29 mouse cellular contexts compared by ENCODE assay signal in the genomic region with DNA sequence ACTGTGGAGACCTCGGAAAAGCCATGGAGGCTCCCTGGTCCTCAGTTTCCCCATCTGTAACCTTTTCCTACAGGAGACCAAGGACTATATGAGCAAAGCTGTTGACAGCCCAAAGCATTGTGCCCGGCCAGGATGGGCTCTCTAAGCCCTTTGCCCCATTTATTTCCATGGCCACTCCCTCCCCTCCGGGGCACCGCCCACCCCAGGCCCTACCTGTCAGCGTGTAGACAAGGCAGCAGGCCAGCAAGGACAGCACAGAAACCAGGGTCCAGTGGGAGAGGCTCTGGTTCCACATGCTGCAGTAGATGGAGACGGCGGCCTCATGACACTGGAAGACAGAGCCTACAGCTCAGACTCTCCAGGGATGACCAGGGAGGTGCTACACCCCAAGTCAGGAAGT. TPM values are rescaled to one million over a fixed set of nuclear protein-coding genes. Genes with fewer than 3 reads are reported as not detected.
A peak's percentile ranks its signal among the peaks of the same experiment; 100 is the strongest.
DNase-seq lines count a peak whose midpoint lies in the region; ATAC-seq and TF ChIP-seq lines count a peak whose summit lies in the region.
"Had no signal": no experiment of that assay in that cellular context is flagged by ENCODE, and none has a peak within 500 bp of the region (broad histone marks: within the 10 kb centered on the region; RNA-seq: fewer than 3 reads in every experiment).

No protein-coding gene starts in this region.

- no peaks in the 10 kb centered on the region for H3K27me3 ChIP-seq in kidney, embryonic 15.5 days
- no peaks in the 10 kb centered on the region for H3K27me3 ChIP-seq in lung, postnatal 0 days (replicated peaks; ENCODE audit: insufficient read depth, low read length)
- no peaks in the 10 kb centered on the region for H3K27me3 ChIP-seq in hindbrain, embryonic 11.5 days (ENCODE audit: control insufficient read depth, insufficient read depth, low read length)
- H3K27me3 ChIP-seq: embryonic facial prominence, embryonic 13.5 days; forebrain, embryonic 15.5 days; heart, embryonic 12.5 days had no signal

- peaks cover 16% of the 10 kb centered on the region for H3K4me1 ChIP-seq in kidney, embryonic 15.5 days
- H3K4me1 ChIP-seq in lung, postnatal 0 days (ENCODE audit: insufficient read depth, low read depth, low read length) = no peaks in the 10 kb centered on the region
- no peaks in the 10 kb centered on the region; the same call in 1 of the 2 replicates for H3K4me1 ChIP-seq in hindbrain, embryonic 11.5 days (replicated peaks; ENCODE audit: control insufficient read depth, insufficient read depth, low read length)

- no peak overlapping the region for H3K9ac ChIP-seq in kidney, embryonic 15.5 days
- no peak overlapping the region for H3K9ac ChIP-seq in lung, postnatal 0 days (replicated peaks; ENCODE audit: low read depth)
- no peak overlapping the region for H3K9ac ChIP-seq in hindbrain, embryonic 11.5 days (ENCODE audit: low read depth, low read length)
- H3K9ac ChIP-seq: embryonic facial prominence, embryonic 13.5 days; forebrain, embryonic 12.5 days; forebrain, embryonic 15.5 days; heart, embryonic 12.5 days; heart, embryonic 15.5 days; hindbrain, embryonic 14.5 days had no signal

- no peak overlapping the region for H3K4me2 ChIP-seq in kidney, embryonic 15.5 days
- H3K4me2 ChIP-seq in lung, postnatal 0 days (replicated peaks; ENCODE audit: low read depth, low read length) = no peak overlapping the region
- H3K4me2 ChIP-seq in hindbrain, embryonic 11.5 days (replicated peaks; ENCODE audit: low read depth, low read length) = no peak overlapping the region
- H3K4me2 ChIP-seq: embryonic facial prominence, embryonic 13.5 days; forebrain, embryonic 12.5 days; forebrain, embryonic 15.5 days; heart, embryonic 12.5 days; heart, embryonic 15.5 days; hindbrain, embryonic 14.5 days had no signal

- H3K9me3 ChIP-seq in kidney, embryonic 15.5 days (replicated peaks) = no peaks in the 10 kb centered on the region
- H3K9me3 ChIP-seq in lung, postnatal 0 days (ENCODE audit: low read length) = no peaks in the 10 kb centered on the region
- no peaks in the 10 kb centered on the region for H3K9me3 ChIP-seq in hindbrain, embryonic 11.5 days (ENCODE audit: control insufficient read depth, low read length)
- H3K9me3 ChIP-seq: embryonic facial prominence, embryonic 10.5 days; embryonic facial prominence, embryonic 13.5 days; forebrain, embryonic 12.5 days; forebrain, embryonic 15.5 days; heart, embryonic 12.5 days; heart, embryonic 15.5 days; hindbrain, embryonic 10.5 days had no signal

- WGBS in kidney, embryonic 15.5 days = 77% methylated on average over 7 of the region's 7 CpGs
- WGBS in lung, postnatal 0 days = 64% methylated on average over 7 of the region's 7 CpGs
- WGBS in hindbrain, embryonic 11.5 days = 80% methylated on average over 7 of the region's 7 CpGs

- H3K27ac ChIP-seq in kidney, embryonic 15.5 days = no peak overlapping the region
- H3K27ac ChIP-seq in lung, postnatal 0 days (ENCODE audit: low read length) = no peak overlapping the region
- no peak overlapping the region for H3K27ac ChIP-seq in hindbrain, embryonic 11.5 days (ENCODE audit: low read depth, low read length)
- H3K27ac ChIP-seq: embryonic facial prominence, embryonic 10.5 days; embryonic facial prominence, embryonic 13.5 days; forebrain, embryonic 12.5 days; forebrain, embryonic 15.5 days; heart, embryonic 15.5 days; hindbrain, embryonic 10.5 days; hindbrain, embryonic 14.5 days had no signal

- H3K4me3 ChIP-seq in kidney, embryonic 15.5 days (replicated peaks) = no peak overlapping the region
- H3K4me3 ChIP-seq in lung, postnatal 0 days (ENCODE audit: low read depth, low read length) = no peak overlapping the region
- no peak overlapping the region for H3K4me3 ChIP-seq in hindbrain, embryonic 11.5 days (ENCODE audit: low read depth, low read length)
- H3K4me3 ChIP-seq: embryonic facial prominence, embryonic 10.5 days; embryonic facial prominence, embryonic 13.5 days; erythroblast, embryonic 14.5 days; forebrain, embryonic 12.5 days; forebrain, embryonic 15.5 days; heart, embryonic 12.5 days; heart, embryonic 15.5 days; hindbrain, embryonic 10.5 days had no signal

- ATAC-seq in kidney, embryonic 15.5 days (replicated peaks; ENCODE audit: low FRiP score) = no peak
- ATAC-seq in lung, postnatal 0 days = no peak
- ATAC-seq in hindbrain, embryonic 11.5 days (ENCODE audit: low FRiP score) = no peak
- ATAC-seq: forebrain, embryonic 15.5 days had no signal

- peak; percentile 28 for DNase-seq in kidney, adult 11 months
- DNase-seq in kidney, adult 8-10 months = peak; percentile 11 to 14
- DNase-seq in kidney, postnatal 10 days = no peak
- DNase-seq in kidney, adult 9 months = peak; percentile 19
- DNase-seq in kidney, postnatal 36 days = peak; percentile 36 to 57
- DNase-seq in lung, postnatal 0 days (ENCODE audit: low spot score) = no peak
- no peak for DNase-seq in hindbrain, embryonic 11.5 days (ENCODE audit: low spot score)
- DNase-seq: adrenal gland, adult 2 months; adrenal gland, postnatal 14 days; B cell, adult 2 months; cerebellum, adult 11-12 months; cerebellum, adult 8-10 months; cerebellum, postnatal 10 days; cerebellum, postnatal 36 days; embryo, embryonic 11 days; gastrocnemius, postnatal 25 days; heart, adult 18-20 months; heart, postnatal 10 days; heart, postnatal 36 days had no signal

- TF ChIP-seq EP300 in lung, postnatal 0 days (IDR thresholded peaks at IDR 0.05) = no peak

- H3K36me3 ChIP-seq in kidney, embryonic 15.5 days = no peaks in the 10 kb centered on the region
- H3K36me3 ChIP-seq in lung, postnatal 0 days (ENCODE audit: insufficient read depth, low read length) = no peaks in the 10 kb centered on the region
- no peaks in the 10 kb centered on the region for H3K36me3 ChIP-seq in hindbrain, embryonic 11.5 days (ENCODE audit: control insufficient read depth, insufficient read depth, low read length)
- H3K36me3 ChIP-seq: embryonic facial prominence, embryonic 10.5 days; embryonic facial prominence, embryonic 13.5 days; forebrain, embryonic 12.5 days; forebrain, embryonic 15.5 days; heart, embryonic 12.5 days; heart, embryonic 15.5 days; hindbrain, embryonic 10.5 days had no signal

- no peak for TF ChIP-seq CTCF in lung, postnatal 0 days (IDR thresholded peaks at IDR 0.05)

RNA-seq across cellular contexts. Expression of gene Slc38a8, which starts 14.4 kb away (rescaled TPM):
- 0.08 TPM in 1 of 2 replicates, not detected in the other for polyA plus RNA-seq in kidney, embryonic 15.5 days (2015; fragmentation: Nextera tagmentation; extraction: Ambion mirVana)
- polyA plus RNA-seq in lung, postnatal 0 days (2015; fragmentation: Nextera tagmentation; extraction: Ambion mirVana) = not detected in 2 replicates
- polyA plus RNA-seq in hindbrain, embryonic 11.5 days (2014; fragmentation: Nextera tagmentation; extraction: Ambion mirVana) = 0.11 TPM in 1 of 2 replicates, not detected in the other
- polyA plus RNA-seq: erythroblast, embryonic 14.5 days; forebrain, embryonic 15.5 days; heart, embryonic 12.5 days; heart, embryonic 15.5 days; hindbrain, embryonic 10.5 days; hindbrain, embryonic 14.5 days had no signal

RNA-seq across cellular contexts. Expression of gene Necab2, which starts 40.6 kb away (rescaled TPM):
- 2.3 and 3.3 TPM in 2 replicates for polyA plus RNA-seq in kidney, embryonic 15.5 days (2015; fragmentation: Nextera tagmentation; extraction: Ambion mirVana)
- 1.2 and 1.8 TPM in 2 replicates for polyA plus RNA-seq in lung, postnatal 0 days (2015; fragmentation: Nextera tagmentation; extraction: Ambion mirVana)
- polyA plus RNA-seq in hindbrain, embryonic 11.5 days (2014; fragmentation: Nextera tagmentation; extraction: Ambion mirVana) = 14.5 and 17.2 TPM in 2 replicates
- polyA plus RNA-seq: erythroblast, embryonic 14.5 days had no signal

RNA-seq across cellular contexts. Expression of gene Osgin1, which starts 53.2 kb away (rescaled TPM):
- 2.0 and 3.5 TPM in 2 replicates for polyA plus RNA-seq in kidney, embryonic 15.5 days (2015; fragmentation: Nextera tagmentation; extraction: Ambion mirVana)
- polyA plus RNA-seq in lung, postnatal 0 days (2015; fragmentation: Nextera tagmentation; extraction: Ambion mirVana) = 9.7 and 14.0 TPM in 2 replicates
- polyA plus RNA-seq in hindbrain, embryonic 11.5 days (2014; fragmentation: Nextera tagmentation; extraction: Ambion mirVana) = 0.23 TPM in 1 of 2 replicates, not detected in the other

Comparison
In these comparisons a context has a peak if more than half of its experiments do, and no peak if none do; other contexts are left out.
1. DNase-seq: peak in kidney, adult 11 months (single experiment), kidney, adult 8-10 months (2 of 2), kidney, adult 9 months (single experiment) and kidney, postnatal 36 days (2 of 2); none in kidney, postnatal 10 days (single experiment), lung, postnatal 0 days (single experiment) and hindbrain, embryonic 11.5 days (single experiment).